Mouse (Mus musculus) lung, postnatal 36 days (tissue): Measurements from ENCODE around the gene Pip5kl1.
A peak's percentile ranks its signal among the peaks of the same experiment; 100 is the strongest.

ENCODE experiments used
- DNase-seq: peaks from one replicate; pipeline ENCODE4 v3.0.0; 2022; ENCODE audit warnings: mixed read lengths

The Pip5kl1 gene

DNA sequence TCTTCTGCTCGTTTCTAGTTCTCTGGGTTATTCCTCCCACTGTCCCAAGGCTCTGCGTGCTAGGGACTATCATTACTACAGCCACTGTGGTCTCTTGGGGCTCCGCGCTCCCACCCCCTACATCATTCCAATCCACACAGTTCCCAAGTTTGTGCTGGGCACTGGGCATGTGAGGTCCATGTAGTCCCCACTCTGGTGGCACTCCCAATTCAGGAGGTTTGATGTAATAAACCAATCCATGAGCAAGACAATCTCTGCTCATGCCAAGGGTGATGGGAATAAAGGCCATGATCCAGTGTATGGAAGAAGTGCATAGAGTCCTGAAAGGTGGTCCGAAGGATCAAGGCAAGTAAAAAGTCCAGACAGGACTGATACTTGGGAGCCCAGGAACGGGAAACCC lies at the start of gene Pip5kl1:
Gene Pip5kl1, plus strand, starts transcription at position 301 of the 400 bp plus-strand sequence.
- no peak for DNase-seq

DNA sequence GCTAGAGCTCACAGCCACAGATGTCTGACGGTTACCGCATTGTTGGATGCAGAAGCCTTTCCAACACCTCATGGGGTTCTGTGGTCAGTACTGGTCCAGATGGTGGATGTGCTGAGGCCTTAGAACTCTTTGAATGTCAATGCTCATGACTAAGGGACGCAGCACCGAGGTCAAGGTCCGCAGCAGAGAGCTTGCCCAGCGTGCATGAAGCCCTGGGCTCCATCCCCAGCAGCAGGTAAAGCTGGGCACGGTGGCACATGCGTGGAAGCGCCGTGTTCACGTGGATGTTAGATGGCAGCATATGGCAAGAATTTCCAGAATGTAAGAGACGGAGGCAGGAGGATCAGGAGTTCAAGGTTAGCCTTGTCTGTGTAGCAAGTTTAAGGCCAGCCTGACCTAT lies 48.8 kb upstream of the Pip5kl1 start:
- DNase-seq: no peak

DNA sequence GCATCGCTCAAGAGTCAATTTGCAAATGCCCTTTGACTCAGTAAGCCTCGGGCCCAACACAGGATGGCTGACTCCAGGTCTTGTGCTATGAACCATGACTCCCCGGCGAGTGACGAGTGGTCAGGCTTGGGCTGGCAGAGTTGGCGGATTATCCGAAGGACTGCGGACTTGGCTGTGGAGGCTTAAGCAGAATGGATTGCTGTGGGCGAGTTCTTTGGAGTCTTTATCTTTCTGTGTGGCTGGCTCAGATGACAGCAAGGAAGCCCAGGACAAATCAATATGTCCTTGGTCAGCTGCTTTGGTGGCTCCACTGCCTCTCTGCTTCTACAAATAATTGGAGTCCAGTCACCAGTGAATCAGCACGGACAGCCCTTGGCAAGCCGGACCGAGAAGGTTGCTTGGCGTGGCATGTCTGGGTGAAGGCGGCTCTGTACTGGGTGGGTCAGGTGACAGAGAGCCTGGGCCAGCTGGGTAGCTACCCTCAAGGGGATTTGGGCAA lies 47.1 kb upstream of the Pip5kl1 start:
- DNase-seq: no peak

DNA sequence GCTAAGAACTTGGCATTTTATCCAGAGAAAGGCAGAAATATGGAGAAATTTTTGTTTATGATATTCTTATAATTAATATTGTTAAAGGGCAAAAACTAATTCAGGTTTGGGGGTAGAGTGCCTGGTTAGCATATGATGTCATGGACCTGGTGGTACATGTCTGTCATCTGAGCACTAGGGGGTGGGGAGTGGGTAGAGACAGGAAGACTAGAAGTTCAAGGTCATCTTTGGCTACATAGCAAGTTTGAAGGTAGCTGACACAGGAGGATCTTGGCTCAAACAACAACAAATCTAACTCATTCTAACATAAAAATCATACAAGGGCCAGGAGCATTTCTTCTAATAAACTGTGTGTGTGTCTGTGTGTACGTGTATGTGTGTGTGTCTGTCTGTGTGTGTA lies 46.3 kb upstream of the Pip5kl1 start:
- DNase-seq: no peak

DNA sequence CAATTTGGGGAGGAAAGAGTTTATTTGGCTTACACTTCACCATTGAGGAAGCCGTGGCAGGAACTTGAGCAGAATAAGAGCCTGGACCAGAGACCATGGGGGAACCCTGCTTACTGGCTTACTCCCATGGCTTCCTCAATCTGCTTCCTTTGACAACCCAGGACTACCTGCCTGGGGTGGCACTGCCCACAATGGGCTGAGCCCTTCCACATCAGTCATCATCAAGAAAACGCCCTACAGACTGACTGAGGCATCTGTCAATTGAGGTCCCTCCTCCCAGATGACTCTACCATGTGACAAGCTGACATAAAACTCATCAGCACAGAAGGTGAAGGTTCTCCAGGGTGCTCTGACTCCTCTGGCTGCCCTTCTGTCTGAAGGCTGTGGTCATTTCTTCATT lies 44.1 kb upstream of the Pip5kl1 start:
- DNase-seq: no peak

DNA sequence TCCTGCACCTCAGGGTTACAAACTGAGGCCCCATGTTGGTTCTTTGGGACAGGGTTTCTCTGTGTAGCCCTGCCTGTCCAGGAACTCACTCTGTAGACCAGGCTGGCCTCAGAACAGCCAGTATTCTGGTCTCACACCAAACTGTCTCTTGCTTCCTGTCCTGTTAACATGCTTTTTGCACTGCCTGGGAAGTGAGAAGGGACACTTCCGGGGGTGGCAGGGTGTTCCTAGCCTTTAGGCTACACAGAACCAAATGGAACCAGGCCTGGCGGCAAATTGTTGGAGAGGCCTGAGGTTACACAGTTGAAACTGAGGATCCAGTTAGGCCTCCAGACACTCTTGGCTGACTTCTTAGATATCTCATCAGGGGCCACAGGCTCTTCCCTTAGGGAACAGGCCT lies 41.4 kb upstream of the Pip5kl1 start:
- no peak for DNase-seq

DNA sequence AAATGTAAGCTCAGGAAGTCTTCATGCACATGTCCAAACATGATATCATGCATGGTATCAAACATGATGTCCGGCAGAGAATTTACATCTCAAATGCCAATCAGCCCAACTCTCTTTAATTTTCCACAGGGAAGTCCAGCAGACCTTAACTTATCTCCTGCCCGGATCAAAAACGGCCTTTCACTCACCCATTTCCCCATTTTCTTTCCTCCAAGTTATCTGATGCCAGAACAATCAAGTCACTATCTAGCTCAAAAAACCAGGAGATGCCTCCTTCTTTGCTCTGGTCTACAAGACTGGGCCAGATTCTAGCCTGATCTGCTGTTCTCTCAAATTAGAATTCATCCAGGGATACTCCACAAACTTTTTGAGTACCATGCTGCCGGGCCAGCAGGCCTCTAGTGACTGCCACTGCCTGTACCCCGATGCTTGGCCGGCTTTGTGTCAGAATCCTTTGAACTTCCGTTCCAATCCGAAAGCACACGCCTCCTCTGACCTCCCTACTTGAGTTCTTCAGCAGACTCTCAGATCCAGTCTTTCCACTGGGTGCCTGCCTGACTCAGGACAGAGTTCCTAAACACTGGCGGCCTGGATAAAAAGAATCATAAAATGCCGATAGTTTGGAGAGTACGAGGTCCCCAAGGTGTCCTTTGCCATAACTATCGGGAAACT lies 40.4 kb upstream of the Pip5kl1 start:
- peak; percentile 79 for DNase-seq

DNA sequence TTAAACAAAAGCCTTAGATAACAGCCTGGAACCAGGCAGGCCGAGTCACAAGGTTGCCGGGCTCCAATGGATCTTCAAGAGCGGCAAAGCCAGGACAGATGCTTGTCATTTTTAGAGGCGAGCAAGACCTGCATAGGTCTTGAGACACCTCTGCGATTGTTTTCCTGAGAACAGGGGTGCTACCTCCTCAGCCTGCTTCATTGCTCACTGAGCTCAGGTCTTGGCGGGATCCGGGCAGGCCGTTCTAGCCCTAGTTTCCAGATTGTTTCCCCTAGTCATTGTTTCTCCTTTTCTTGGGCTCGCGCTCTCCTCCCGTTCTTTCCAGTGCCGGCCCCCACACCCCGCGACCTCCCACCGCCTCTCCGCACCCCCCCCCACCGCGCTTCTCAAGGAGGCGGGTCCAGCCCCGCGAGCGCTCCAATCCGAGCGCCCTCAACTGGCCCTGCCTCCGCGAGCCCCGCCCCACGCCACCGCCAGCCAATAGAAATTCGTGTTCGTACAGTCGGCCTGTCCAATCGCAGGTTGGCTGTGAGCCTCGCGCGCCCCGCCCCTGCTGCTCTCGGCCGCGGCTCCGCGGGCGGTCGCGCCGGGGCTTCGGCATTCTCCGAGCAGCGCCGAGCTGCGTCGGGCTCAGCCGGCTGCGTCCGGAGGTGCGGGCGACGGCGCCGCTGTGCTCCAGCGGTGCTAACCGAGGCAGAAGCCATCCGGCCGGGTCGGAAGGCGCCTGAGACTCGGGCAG lies 39.7 kb upstream of the Pip5kl1 start, which contains the start of gene Fam102a:
Gene Fam102a, plus strand, starts transcription at position 600 of the 739 bp plus-strand sequence.
- peak; percentile 99 for DNase-seq

DNA sequence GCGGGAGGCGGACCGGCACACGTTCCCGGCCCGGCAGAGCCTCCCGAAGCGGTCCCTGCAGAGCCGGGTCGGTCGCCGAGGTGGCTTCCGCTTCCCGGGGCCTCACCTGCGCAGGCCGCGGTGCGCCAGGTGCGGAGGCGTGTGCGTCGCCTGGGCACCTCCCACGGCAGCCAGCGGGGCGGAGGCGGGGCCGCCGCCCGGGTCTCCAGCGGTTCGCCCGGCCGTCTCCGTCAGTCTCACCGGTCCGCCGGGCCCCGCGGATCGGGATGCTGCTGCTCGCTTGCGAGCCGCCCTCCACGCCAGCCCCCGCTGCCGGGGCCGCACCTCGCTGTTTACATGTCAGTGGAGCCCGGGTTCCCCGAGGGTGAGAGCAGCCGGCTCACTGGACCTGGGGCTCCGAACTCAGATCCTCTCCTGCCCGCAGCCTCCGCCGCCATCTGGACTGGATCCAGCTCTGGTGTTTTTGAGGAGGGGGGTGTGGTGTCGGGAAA lies 39.1 kb upstream of the Pip5kl1 start:
- DNase-seq: peak; percentile 73

DNA sequence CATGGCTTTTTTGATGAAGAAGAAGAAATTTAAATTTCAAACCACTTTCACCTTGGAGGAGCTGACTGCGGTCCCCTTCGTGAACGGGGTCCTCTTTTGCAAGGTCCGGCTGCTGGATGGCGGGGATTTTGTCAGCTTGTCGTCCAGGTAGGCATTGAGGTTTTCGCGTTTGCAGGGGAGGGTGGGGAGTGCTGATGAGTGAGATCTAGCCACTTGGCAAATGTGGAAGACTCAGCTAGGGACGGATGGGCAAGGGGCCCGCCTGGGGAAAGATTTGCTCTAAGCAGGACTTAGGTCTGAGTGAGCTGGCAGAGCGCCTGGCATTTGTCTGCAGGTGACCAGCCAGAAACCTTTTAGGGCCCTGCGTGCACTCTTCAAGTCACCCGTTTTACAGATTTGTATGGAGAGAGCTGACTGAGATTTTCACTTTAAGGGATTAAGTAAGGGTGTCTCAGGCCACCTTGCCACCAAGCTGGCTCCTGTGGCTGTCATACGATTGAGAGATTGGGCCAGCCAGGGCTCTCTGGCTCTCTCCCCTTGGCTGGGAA lies 38.4 kb upstream of the Pip5kl1 start:
- peak; percentile 30 for DNase-seq

DNA sequence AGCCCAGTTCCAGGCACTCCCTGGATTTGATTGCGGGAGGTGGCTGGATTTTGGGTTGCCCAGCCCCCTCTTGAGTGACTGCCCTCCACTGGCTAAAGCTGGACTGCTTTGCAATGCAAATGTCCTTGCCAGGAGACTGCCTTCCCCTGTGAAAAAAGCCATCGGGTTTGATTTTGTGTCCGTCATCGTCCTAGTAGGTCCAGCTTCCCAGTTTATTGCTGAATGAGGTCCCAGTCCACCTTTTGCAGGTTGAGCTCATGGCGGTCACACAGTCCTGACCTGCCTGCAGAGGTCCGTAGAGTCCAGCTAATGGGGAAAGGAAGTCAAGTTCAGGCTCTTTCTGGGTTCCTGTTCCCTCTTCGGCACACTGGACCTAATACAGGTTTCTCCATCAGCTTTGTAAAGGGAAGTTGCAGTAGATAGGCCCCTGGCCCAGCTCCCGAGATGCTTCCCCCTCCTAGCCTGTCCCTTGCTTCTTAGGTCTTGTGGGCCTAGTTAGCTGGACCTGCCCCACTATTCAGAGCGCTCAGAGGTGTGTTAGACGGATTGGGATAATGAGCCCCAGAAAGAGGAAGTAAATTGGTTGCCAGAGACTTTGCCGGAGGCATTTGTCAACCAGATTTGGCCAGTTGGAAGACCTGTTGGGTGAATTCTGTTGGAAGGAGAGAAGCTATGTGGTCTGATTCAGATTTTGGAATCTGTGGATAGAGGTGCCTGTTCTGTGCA lies 37.8 kb upstream of the Pip5kl1 start:
- peak; percentile 68 for DNase-seq

DNA sequence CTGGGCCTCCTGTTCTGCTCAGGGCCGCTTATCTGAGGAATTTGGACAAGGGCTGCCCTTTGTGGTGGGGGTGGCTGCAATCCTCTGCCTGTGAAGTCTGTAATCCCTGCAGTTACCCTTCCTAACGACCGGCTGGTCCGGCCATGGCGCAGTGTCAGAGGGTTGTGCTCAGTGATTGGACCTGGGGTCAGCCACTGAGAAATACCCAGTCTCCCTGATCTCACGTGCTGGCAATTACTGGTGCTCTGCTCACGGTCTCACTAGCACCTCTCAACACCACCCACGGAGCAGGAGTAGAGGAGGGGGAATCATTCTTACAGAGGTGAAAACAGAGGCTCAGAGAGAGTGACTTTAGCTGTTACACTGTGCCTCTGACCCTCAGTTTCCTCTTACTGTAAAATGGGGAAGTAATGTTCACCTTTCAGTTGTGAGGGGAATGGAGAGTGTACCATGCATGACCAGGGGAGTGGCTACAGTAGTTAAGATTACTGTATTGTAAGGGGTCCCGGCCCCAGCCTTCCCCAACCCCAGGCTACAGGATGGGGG lies 37.2 kb upstream of the Pip5kl1 start:
- DNase-seq: peak; percentile 40

DNA sequence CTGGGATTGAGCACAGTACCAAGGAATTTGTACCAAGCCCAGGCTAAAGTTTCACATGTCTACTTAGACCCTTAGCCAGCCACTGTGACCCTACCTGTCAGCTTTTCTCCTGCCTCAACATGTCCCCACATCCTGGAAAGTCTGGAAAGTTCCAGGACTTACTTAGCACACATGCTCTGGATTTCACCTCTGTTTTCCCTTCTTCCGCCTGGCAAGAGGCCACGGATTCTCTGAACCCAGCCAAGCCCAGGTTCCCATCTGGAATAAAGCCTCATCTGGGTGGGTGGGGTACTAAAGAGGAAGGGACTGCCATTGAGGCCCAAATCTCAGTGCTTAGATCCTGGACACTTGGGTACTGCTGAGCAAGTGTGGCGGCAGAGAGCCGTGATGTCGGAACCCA lies 36.7 kb upstream of the Pip5kl1 start:
- DNase-seq: no peak

DNA sequence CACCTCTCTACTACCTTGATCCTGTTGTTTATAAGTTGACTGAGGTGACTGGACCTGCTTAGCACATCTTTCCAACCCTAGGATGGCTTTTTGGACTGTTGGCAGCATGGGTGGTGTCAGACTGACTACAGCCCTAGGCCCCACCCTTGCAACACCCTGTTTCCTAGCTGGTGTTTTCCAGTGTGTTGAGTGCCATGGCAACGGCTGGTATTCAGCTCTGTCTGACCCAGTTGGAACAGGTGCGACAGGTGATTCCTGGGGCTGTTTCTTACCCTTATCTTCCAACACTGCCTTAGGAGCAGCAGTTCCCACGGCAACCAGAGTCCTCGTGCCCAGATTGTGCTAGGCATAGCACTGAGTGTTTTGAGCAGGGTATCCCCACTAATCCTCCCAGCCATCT lies 36.1 kb upstream of the Pip5kl1 start:
- DNase-seq: peak; percentile 61

DNA sequence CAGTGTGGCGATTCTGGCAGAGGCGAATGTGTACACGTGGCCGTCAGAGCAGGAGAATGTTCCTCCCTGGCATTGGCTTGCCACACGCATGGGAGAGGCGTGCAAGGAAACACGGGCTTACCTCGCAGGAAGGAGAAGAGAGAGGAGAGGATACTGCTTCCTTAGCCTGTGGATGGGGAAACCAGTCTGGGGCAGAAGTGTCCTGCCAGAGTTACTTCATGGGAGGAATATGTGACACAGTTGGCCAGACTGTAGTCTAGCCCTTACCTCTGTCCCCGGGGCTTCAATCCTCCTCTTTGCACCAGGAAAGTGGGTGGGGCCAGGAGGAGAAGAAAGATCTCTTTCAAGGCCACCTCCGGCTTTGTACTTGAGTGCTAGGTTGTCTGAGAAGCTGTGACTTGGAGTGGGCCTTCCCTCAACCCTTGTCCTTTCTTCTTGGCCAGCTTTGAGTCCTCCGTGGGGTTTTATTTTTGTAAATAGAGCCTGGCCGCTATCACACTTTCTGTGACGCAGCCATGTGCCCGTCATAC lies 35.1 kb upstream of the Pip5kl1 start:
- no peak for DNase-seq

DNA sequence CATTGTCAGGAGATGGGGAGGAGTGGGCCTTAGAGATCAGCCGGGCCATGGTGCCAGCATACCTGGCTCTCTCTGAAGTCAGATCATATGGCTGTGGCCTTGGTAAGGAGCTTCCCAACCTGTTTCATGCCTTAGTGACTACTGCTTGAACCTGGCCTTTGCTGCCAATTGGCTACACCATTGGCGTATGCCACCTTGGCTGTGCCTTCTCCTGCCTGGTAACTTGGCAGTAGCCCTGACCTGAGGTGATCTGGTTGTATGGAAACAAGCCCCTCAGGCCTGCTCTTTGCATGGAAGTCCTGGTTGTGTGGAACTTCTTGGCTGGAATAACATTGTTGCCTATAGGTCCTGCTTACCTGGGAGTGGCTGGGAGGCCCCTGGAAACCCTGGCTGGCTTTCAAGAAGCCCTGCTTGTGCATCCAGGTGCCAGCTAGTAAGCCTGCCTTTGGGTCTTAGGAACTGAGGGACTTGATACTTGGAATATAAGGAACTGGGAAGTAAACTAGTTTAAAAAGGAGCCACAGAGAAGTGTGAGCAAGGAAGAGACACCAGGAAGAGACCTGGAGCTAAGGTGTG lies 33.2 kb upstream of the Pip5kl1 start:
- no peak for DNase-seq

DNA sequence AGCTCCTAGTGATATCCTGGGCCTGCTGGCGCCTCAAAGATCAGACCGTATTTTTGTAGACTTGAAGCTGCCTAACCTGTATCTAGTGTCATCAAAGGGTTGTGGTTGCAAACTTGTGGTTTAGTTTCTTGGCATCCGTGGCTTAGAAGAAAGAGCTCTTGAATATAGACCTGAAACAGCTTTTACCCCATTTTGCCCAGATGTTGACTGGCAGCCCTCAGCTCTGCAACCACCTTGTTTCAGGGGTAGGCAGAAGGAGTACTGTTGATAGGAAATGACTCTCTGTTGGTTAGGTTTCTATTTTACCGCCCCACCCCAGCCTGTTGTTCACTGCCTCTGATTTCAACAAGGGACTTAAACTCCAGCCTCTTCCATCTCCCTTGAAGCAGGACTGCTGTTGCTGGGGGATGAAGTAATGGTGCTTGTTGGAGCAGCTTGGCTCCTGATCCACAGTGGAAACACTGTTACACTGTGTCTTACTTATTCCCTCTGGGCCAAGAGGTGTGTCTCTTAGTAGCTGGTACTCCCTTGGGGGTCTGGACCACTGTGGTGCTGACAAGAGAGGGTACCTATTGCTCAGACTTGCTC lies 32.5 kb upstream of the Pip5kl1 start:
- DNase-seq: no peak

DNA sequence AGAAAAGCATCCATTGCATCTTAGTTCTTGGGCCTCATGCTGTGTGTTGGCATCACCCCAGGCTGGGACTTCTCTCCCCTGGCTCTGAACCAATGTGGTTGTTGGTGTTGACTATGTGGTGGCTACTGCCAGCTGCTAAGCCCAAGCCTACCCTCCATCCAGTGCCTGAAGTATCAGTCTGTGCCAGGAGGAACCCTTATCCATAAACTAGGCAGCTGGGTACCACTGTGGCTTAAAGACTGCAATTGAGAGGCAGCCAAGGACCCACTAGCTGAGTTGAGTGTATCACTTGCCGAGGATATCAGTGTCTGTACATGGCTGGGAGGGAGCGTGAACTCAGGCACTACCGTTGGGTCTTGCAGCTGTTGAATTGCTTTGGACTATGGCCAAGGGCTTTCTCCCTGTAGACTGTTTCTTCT lies 31.6 kb upstream of the Pip5kl1 start:
- DNase-seq: no peak

DNA sequence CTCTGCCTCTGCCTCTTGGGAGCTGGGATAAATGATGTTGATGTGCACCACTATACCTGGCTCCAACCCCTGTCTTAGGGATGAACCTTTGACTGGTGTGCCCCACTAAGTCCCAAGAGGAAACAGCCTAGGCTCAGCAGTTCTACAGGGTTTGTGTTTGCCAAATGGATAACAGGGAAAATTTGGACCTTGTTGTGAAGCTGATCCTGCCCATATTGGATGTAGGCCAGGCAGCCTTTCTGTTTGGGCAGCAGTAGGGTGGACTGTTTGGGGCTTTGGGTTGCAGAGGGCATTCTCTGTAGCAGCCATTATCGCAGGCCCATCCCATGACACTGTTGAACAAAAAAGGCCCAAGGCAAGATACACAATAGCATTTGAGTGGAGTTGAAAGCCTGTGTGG lies 27.6 kb upstream of the Pip5kl1 start:
- no peak for DNase-seq

DNA sequence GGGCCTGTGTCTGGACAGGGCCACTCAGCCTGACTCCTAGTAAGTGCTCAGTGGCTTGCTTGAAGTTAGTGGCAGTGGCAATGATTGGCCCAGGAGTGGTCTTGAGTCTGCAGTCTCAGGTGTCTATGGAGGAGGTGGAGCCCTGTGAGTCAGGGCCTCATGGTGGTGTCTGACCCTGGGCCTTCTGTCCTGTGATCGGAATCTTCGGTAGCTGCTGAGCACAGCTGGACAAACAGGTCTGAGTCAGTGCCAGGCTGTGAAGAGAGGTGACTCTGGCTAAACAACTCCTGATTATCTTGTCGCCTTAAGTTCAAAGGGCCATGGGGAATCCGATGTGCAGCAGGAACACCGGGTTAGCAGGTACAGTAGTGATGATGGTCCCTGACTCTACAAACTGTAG lies 27.2 kb upstream of the Pip5kl1 start:
- no peak for DNase-seq

DNA sequence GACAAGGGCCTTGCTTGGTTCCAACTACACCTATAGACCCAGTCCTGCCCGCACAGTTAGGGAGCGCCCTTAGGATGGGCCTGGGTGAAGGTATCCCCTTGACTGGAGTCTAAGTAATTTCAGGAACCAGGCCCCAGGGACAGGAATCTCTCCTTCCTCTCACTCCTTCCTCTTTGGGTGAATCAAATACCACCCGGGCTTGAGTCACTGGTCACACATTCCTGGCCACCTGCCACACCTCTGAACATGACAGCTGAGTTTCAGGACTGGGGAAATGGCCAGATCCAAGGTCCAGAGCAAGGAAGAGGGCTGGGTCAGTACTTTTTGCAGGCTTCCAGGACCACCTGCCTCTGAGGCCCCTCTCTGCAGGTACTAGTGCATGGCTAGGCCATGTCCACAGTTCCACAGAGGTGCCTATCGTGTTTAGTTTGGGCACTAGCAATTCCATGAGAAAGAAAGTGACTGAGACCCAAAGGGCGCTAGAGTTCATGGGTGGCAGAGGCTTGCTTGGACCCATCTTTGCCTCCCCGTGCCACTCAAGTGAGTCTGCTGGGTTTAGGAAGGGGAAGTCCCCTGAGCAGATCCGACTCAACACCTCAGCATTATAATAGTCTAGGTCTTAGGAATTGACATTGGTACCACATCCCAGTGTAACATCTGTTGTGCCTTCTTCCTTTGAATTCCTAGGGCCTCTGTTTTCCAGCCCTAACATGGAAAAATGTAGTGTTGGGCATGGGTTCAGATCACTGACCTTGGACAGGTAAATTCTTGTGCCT lies 26.4 kb upstream of the Pip5kl1 start:
- peak; percentile 73 for DNase-seq
